Mouse (Mus musculus) kidney, adult 8-10 months (tissue): ENCODE measurements at regions not wholly inside any gene's neighbourhood (a gene's known extent, or its start where the extent isn't known, plus 50 kb on each side); places are given as distances from the start of the nearest gene placed in this dataset.

Experiments
- DNase-seq, 2 experiments: peaks; one replicate each; pipeline ENCODE4 v3.0.0; 2022

DNA sequence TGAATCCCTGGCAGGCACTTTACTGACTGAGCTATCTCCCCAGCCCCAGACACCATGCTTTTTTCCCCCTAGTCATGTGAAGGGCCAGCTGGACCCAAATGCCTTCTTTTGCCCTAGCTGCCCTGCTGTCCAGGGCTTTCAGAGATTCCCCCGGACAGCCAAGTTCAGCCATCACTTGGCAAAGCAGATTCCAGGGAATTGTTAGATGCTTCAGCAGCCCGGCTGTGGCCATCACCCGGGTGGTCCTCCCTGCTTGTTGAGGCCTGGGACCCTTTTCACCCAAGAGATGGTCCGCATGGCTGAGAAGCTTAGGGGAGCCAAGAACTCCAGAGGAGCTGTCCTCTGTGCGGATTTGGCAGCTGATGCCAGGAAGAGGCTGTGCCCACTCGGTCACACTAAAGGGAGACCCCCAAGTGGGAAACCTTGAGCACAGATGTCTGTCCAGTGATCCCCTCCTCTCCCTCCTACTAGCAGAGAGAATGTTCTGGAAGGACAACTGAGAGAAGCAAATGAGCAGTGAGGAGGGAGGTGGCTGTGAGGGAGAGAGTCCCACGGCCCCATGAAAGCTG, 61.8 kb upstream of the Gli2 start:
- no peak for DNase-seq

- no peak for DNase-seq
Observed at GRCm38 (mm10) chr1:119108578-119108977, 55.2 kb upstream of the Gli2 start.

DNA sequence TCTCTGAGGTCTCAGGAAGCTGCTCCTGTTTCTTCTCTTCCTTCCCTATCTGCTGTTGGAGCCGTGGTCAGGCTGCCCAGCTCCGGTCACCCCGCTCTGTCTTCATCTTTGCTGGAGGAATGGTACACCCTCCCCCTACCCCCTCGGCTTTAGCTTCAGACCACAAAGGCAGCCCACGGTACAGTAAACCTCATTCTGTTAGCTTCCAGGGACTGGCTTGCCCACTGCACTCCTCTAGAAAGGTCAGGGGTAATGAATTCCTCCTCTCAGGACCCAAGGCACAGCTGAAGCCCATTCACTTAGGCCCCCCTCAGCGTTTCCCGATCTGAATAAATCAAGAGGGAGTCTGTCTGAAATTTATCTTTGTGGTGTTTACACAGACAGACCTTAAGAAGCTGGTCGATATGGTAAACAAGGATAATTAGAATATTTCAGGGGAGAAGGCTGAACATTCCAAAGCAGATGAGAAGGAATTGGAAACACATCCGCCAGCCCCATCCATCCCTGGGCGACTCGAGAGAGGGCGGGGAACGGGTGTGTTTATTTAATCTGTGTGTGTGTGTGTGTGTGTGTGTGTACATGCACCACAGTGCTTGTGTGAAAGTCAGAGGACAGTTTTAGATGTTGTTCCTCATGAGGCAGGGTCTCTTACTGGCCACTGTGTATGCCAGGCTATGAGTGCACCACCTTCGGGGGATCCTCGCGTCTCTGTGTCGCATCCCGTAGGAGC, 53.0 kb upstream of the Gli2 start:
- DNase-seq, result no peak
